Mouse (Mus musculus) olfactory bulb, adult 2 months (tissue): ENCODE results near the gene Naa15.

ENCODE experiments used
- CTCF ChIP-seq: fragments of 200-500 bp; IDR thresholded peaks from 2 replicates; pipeline ENCODE4 v1.5.1; 2012; ENCODE audit warnings: low read depth, mild to moderate bottlenecking, low read length, moderate library complexity; ENCODE audit not compliant: insufficient read depth
- POLR2A ChIP-seq: fragments of 200-500 bp; IDR thresholded peaks from 2 replicates; pipeline ENCODE4 v1.6.1; 2012; ENCODE audit warnings: mild to moderate bottlenecking, low read depth, low read length, moderate library complexity; ENCODE audit not compliant: insufficient read depth

DNA sequence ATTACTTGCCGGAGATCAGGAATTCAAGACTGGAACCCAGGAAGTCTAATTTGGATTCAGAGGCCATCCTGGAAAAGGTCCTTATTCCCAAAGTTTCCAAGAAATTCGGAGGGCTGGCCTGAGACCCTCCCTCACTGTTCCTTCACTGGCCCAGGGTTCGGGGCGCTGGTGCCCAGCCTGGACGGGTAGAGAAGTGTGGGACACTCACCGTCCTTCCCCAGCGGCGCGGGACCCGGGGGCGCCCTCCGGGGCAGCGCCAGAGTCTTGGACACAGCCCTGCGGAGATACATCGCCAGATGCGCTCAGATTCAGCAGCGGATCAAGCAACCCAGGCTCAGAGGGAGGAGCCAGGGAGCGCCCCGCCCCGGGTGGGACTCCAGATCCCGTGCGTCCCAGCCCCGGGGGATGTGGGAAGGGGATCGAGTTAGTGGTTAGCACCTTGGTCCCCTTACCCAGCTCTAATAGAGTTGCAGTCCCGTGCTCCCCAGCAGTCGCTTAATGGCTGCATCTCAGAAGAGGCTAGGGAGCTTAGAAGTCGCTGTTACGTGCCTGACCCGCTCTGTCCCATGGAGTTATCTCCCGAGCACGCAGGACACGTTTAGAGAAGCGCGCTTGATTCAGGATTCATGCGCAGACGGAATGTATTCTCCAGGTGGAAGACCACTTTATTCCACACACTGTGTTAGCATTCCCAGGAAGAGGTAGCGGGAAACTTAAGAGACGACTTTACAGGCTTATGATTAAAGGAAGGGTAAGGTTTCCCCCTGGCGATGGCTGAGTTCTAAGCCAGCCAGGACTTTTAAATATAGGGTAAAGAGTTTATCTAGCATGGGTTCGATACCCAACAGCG, 18.5 kb upstream of the Naa15 start, which contains the start of gene Mgarp:
- TF ChIP-seq CTCF = no peak
- TF ChIP-seq POLR2A = no peak
